Mouse (Mus musculus) stomach, embryonic 14.5 days (tissue): ENCODE measurements around the gene Qsox2. TPM values are rescaled to one million over a fixed set of nuclear protein-coding genes. Genes with fewer than 3 reads are reported as not detected.

ENCODE experiments used
- ATAC-seq: fragments of 200-750 bp; cut with Nextera tagmentation; 2 replicates; pipeline ENCODE4 v1.8.0; 2017; ENCODE audit warnings: low read depth, moderate TSS enrichment; ENCODE audit not compliant: insufficient number of reproducible peaks, insufficient read depth, low FRiP score
- H3K27ac ChIP-seq: fragments of 300-500 bp; sonication (generic); 2 replicates; pipeline ENCODE4 v1.5.1; 2014; ENCODE audit warnings: mild to moderate bottlenecking, low read length, moderate library complexity, mixed read lengths
- H3K27me3 ChIP-seq: fragments of 300-500 bp; sonication (generic); 2 replicates; pipeline ENCODE4 v1.6.1; 2014; ENCODE audit warnings: low read length, control low read depth, mixed read lengths; ENCODE audit not compliant: control insufficient read depth, insufficient read depth
- H3K36me3 ChIP-seq: fragments of 300-500 bp; sonication (generic); 2 replicates; pipeline ENCODE4 v1.6.1; 2014; ENCODE audit warnings: mild to moderate bottlenecking, control low read depth, low read length, moderate library complexity, mixed read lengths; ENCODE audit not compliant: control insufficient read depth, insufficient read depth
- H3K4me1 ChIP-seq: fragments of 300-500 bp; sonication (generic); 2 replicates; pipeline ENCODE4 v1.6.1; 2014; ENCODE audit warnings: low read length, control low read depth, mixed read lengths; ENCODE audit not compliant: control insufficient read depth, insufficient read depth
- H3K4me2 ChIP-seq: fragments of 300-500 bp; sonication (generic); replicated peaks from 2 replicates; pipeline ENCODE4 v1.6.1; 2014; ENCODE audit warnings: low read depth, low read length, control low read depth
- H3K4me3 ChIP-seq: fragments of 300-500 bp; sonication (generic); 2 replicates; pipeline ENCODE4 v1.5.1; 2014; ENCODE audit warnings: low read depth, low read length, control low read depth
- H3K9ac ChIP-seq: fragments of 300-500 bp; sonication (generic); replicated peaks from 2 replicates; pipeline ENCODE4 v1.6.1; 2014; ENCODE audit warnings: low read depth, mild to moderate bottlenecking, control low read depth, low read length, moderate library complexity, mixed read lengths
- H3K9me3 ChIP-seq: fragments of 300-500 bp; sonication (generic); 2 replicates; pipeline ENCODE4 v1.6.1; 2016; ENCODE audit warnings: low read depth, low read length, control low read depth; ENCODE audit not compliant: control insufficient read depth
- WGBS: fragments of 180-500 bp; shearing (Covaris S2); extraction: QIAGEN DNeasy Blood & Tissue Kit; methylation state at CpG from one replicate; pipeline ENCODE4 v1.1.7; 2014; 5-methylcytosine and 5-hydroxymethylcytosine counted together
- polyA plus RNA-seq: library from polyadenylated mRNA; unstranded; fragments of >200 nt; fragmentation: Nextera tagmentation; extraction: Ambion mirVana; gene quantifications from 2 replicates; pipeline ENCODE4 v1.2.1, GENCODE M21; 2014

Gene Qsox2
- polyA plus RNA-seq, 1 experiment from 2014 or later, result 17.5 TPM

GRCm38 (mm10) chr2:26194552-26195339 lies 42.6 kb downstream of the Qsox2 start:
- Histone ChIP-seq H3K4me1 (no peaks in the 10 kb centered on the region), H3K4me3 (no peak overlapping the region), H3K9me3 (no peaks in the 10 kb centered on the region), H3K27me3 (peaks cover 41% of the 10 kb centered on the region), H3K27ac (no peak overlapping the region), H3K4me2 (no peak overlapping the region), H3K9ac (no peak overlapping the region), H3K36me3 (no peaks in the 10 kb centered on the region)
- no peak for ATAC-seq
- WGBS, result 49% methylated on average over 7 of the region's 7 CpGs

DNA sequence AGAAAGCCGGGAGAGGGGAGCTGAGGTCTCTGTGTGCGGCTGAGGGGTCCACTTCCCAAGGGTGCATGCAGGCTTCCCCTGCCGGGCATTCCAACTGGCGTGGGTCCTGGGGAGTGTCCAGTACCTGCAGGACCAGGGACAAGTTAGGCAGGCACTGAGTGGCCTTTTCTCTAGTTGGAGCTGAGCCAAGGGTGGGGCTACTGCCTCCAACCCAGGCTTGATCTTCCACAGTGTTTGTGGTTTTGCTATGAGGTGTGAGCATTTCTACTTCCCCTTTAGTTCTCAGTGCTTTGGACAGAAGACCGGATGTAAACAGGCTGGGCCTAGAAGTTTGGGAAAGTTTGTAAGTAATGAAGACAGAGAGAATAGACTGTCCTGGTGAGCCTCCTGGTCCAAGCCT lies 48.8 kb downstream of the Qsox2 start:
- WGBS, result 74% methylated on average over 5 of the region's 5 CpGs
- Histone ChIP-seq H3K9me3 (no peaks in the 10 kb centered on the region), H3K4me1 (no peaks in the 10 kb centered on the region), H3K9ac (no peak overlapping the region), H3K4me2 (no peak overlapping the region), H3K27me3 (peaks cover 3% of the 10 kb centered on the region; the same call in 1 of the 2 replicates), H3K4me3 (no peak overlapping the region), H3K27ac (no peak overlapping the region), H3K36me3 (no peaks in the 10 kb centered on the region)
- ATAC-seq, result no peak

GRCm38 (mm10) chr2:26184352-26184751 lies 53.0 kb downstream of the Qsox2 start:
- Histone ChIP-seq H3K4me2 (no peak overlapping the region), H3K27me3 (no peaks in the 10 kb centered on the region), H3K4me3 (no peak overlapping the region), H3K9me3 (no peaks in the 10 kb centered on the region), H3K9ac (no peak overlapping the region), H3K4me1 (no peaks in the 10 kb centered on the region), H3K27ac (no peak overlapping the region), H3K36me3 (no peaks in the 10 kb centered on the region)
- no peak for ATAC-seq
- 38% methylated on average over 3 of the region's 3 CpGs for WGBS

DNA sequence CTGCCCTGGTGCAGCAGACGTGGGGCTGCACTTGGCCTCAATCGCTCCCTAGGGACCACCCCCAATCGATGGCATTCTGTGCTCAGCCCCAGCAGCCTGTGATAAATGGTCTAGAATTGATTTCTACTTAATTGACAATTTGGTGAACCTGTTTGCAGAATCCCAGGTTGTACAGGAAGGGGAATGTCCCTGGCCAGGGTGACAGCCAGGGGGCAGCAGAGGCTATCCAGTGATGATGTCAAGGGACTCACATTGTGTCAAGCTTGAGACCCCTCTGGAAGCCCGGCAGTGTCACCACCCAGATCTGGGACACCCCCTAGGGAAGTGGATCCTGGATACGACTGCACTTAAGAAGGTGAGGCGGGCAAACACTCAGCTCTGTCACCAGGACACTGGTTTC lies 54.7 kb downstream of the Qsox2 start:
- H3K4me2 ChIP-seq, result no peak overlapping the region
- no peak overlapping the region for H3K4me3 ChIP-seq
- no peaks in the 10 kb centered on the region for H3K36me3 ChIP-seq
- no peak overlapping the region for H3K9ac ChIP-seq
- H3K27ac ChIP-seq, result no peak overlapping the region
- H3K4me1 ChIP-seq, result no peaks in the 10 kb centered on the region
- 13% methylated on average over 6 of the region's 6 CpGs for WGBS
- H3K27me3 ChIP-seq, result no peaks in the 10 kb centered on the region
- ATAC-seq, result no peak
- no peaks in the 10 kb centered on the region for H3K9me3 ChIP-seq

- Histone ChIP-seq H3K27ac (no peak overlapping the region), H3K36me3 (no peaks in the 10 kb centered on the region), H3K4me2 (no peak overlapping the region), H3K27me3 (no peaks in the 10 kb centered on the region), H3K9me3 (no peaks in the 10 kb centered on the region), H3K9ac (no peak overlapping the region), H3K4me3 (no peak overlapping the region), H3K4me1 (no peaks in the 10 kb centered on the region)
- ATAC-seq, result no peak
- 34% methylated on average over 2 of the region's 2 CpGs for WGBS
These were observed 60.1 kb downstream of the Qsox2 start for GRCm38 (mm10) chr2:26177189-26177588.

DNA sequence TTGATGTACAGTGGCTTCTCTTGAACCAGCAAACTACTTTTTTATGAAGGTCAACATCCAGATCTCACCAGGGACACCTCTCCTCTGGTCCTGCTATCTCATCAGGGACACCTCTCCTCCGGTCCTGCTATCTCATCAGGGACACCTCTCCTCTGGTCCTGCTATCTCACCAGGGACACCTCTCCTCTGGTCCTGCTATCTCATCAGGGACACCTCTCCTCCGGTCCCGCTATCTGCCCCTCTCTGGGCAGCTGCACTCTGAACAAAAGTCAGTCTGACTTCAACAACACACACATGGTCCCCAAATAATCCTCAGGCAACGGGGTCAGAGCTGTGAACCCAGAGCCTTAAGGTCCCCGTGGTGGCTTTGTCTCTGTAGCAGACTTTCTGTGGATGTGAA lies 60.6 kb downstream of the Qsox2 start:
- Histone ChIP-seq H3K27me3 (no peaks in the 10 kb centered on the region), H3K4me1 (no peaks in the 10 kb centered on the region), H3K4me2 (no peak overlapping the region), H3K9me3 (no peaks in the 10 kb centered on the region), H3K9ac (no peak overlapping the region), H3K27ac (no peak overlapping the region), H3K36me3 (no peaks in the 10 kb centered on the region), H3K4me3 (no peak overlapping the region)
- WGBS, result 61% methylated on average over 5 of the region's 5 CpGs
- ATAC-seq, result no peak

DNA sequence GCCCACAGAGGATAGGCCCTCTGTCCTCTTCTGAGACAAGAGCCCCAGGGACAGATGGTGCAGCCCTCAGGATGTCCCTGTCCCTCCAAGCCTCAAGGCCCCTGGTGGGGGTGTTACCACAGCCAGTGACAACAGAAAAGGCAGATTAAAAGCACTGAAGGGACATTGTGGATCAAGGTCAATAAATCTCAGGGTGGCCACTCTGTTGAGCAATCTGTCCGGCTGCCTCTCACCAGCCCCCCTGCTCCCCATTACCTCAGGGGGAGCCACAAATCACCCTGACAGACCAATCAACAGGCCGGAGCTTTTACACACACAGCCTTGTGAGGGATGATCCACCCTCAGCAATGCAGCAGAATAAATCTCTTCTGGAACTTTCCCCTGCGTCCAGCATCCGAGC lies 62.1 kb downstream of the Qsox2 start:
- 18% methylated on average over 4 of the region's 4 CpGs for WGBS

GRCm38 (mm10) chr2:26172166-26172565 lies 65.2 kb downstream of the Qsox2 start:
- Histone ChIP-seq H3K9me3 (no peaks in the 10 kb centered on the region), H3K27me3 (no peaks in the 10 kb centered on the region; the same call in 1 of the 2 replicates), H3K4me1 (no peaks in the 10 kb centered on the region), H3K9ac (no peak overlapping the region), H3K4me2 (no peak overlapping the region), H3K4me3 (no peak overlapping the region), H3K27ac (no peak overlapping the region), H3K36me3 (no peaks in the 10 kb centered on the region)
- 53% methylated on average over 2 of the region's 2 CpGs for WGBS
- ATAC-seq, result no peak

More for the DNA sequence above, 62.1 kb downstream of the Qsox2 start:
- H3K4me2 ChIP-seq, result no peak overlapping the region
- no peak for ATAC-seq
- no peak overlapping the region for H3K4me3 ChIP-seq
- no peaks in the 10 kb centered on the region; the same call in 1 of the 2 replicates for H3K27me3 ChIP-seq
- H3K9ac ChIP-seq, result no peak overlapping the region
- no peaks in the 10 kb centered on the region for H3K9me3 ChIP-seq
- no peaks in the 10 kb centered on the region for H3K4me1 ChIP-seq
- no peak overlapping the region for H3K27ac ChIP-seq
- no peaks in the 10 kb centered on the region for H3K36me3 ChIP-seq

DNA sequence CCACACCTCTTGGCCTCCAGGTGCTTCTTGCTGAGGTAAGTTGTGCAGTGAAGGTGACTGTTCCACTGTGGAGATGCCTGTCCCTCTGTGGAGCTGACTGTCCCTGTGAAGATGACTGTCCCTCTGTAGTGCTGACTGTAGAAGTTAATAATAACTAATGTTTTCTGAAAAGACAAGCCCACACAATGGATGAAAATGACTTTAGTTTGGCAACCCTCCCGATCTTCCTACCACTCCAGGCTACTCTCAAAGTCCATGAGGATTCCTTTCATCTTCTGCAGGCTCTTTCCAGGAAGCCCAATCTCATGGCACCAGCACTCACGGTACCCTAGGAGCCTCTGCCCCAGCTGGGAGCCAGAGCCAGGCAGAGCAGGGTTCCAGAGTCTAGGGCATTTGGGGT lies 66.9 kb downstream of the Qsox2 start:
- no peak for ATAC-seq
- Histone ChIP-seq H3K27ac (no peak overlapping the region), H3K36me3 (no peaks in the 10 kb centered on the region), H3K9ac (no peak overlapping the region), H3K4me2 (no peak overlapping the region), H3K27me3 (no peaks in the 10 kb centered on the region; the same call in 1 of the 2 replicates), H3K4me3 (no peak overlapping the region), H3K4me1 (no peaks in the 10 kb centered on the region), H3K9me3 (no peaks in the 10 kb centered on the region)
- 58% methylated on average over 2 of the region's 2 CpGs for WGBS
